Mouse (Mus musculus) midbrain, embryonic 11.5 days (tissue): ENCODE data around the gene Gstp2. TPM values are rescaled to one million over a fixed set of nuclear protein-coding genes. Genes with fewer than 3 reads are reported as not detected.

ENCODE experiments used
- ATAC-seq: fragments of 200-750 bp; cut with Nextera tagmentation; 2 replicates; pipeline ENCODE4 v1.8.0; 2017; ENCODE audit warnings: moderate TSS enrichment, moderate library complexity; ENCODE audit not compliant: low FRiP score
- DNase-seq: peaks from one replicate; pipeline ENCODE4 v3.0.0; 2015; ENCODE audit warnings: low spot score; ENCODE audit errors: missing footprints
- H3K27ac ChIP-seq: fragments of 300-500 bp; sonication (generic); 2 replicates; pipeline ENCODE4 v1.5.1; 2014; ENCODE audit warnings: low read depth, low read length
- H3K27me3 ChIP-seq: fragments of 300-500 bp; sonication (generic); 2 replicates; pipeline ENCODE4 v1.6.1; 2014; ENCODE audit warnings: mild to moderate bottlenecking, low read length, moderate library complexity, mixed read lengths; ENCODE audit not compliant: control insufficient read depth, insufficient read depth
- H3K36me3 ChIP-seq: fragments of 300-500 bp; sonication (generic); 2 replicates; pipeline ENCODE4 v1.6.1; 2014; ENCODE audit warnings: mild to moderate bottlenecking, low read length, moderate library complexity, mixed read lengths; ENCODE audit not compliant: control insufficient read depth, insufficient read depth
- H3K4me1 ChIP-seq: fragments of 300-500 bp; sonication (generic); 2 replicates; pipeline ENCODE4 v1.6.1; 2014; ENCODE audit warnings: low read length; ENCODE audit not compliant: control insufficient read depth, insufficient read depth
- H3K4me2 ChIP-seq: fragments of 300-500 bp; sonication (generic); 2 replicates; pipeline ENCODE4 v1.6.1; 2014; ENCODE audit warnings: mild to moderate bottlenecking, moderate library complexity
- H3K4me3 ChIP-seq: fragments of 300-500 bp; sonication (generic); 2 replicates; pipeline ENCODE4 v1.5.1; 2014; ENCODE audit warnings: low read depth, low read length
- H3K9ac ChIP-seq: fragments of 300-500 bp; sonication (generic); 2 replicates; pipeline ENCODE4 v1.6.1; 2014; ENCODE audit warnings: low read length
- H3K9me3 ChIP-seq: fragments of 300-500 bp; sonication (generic); 2 replicates; pipeline ENCODE4 v1.6.1; 2016; ENCODE audit warnings: low read length; ENCODE audit not compliant: control insufficient read depth
- WGBS: fragments of 180-500 bp; shearing (Covaris S2); extraction: QIAGEN DNeasy Blood & Tissue Kit; methylation state at CpG from one replicate; pipeline ENCODE4 v1.1.7; 2014; 5-methylcytosine and 5-hydroxymethylcytosine counted together
- polyA plus RNA-seq: library from polyadenylated mRNA; unstranded; fragments of >200 nt; fragmentation: Nextera tagmentation; extraction: Ambion mirVana; gene quantifications from 2 replicates; pipeline ENCODE4 v1.2.1, GENCODE M21; 2014

Gene Gstp2
- polyA plus RNA-seq, 1 experiment from 2014 or later, result 1.1 TPM

DNA sequence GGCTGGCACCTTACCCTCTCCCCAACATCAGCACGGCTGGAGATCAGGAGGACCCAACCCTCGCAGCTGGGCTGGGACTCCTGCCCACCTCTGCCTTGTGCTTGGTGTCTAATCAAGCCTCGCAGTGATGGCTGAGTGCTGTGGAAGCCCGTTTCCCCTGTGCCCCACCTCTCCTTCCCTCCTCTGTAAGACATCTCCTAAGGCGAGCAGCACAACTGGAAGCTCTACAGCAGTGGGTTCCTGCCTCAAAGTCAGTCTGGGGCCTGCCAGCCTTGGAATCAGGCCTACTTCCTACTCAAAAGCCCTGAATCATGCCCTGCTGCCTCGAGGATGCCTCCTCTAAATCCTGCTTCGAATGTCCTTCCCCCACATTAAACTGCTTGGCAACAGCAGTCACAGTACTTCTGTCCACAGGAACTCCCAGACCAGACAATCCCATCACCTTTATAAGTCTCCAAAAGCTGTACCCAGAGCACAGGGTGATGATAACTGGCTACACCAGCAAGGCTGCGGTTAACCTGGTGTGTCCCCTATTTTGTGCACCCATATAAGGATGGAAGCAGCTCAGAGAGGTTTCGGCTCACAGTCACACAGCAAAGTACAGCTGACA, 46.6 kb downstream of the Gstp2 start:
- Histone ChIP-seq H3K27ac (no peak overlapping the region), H3K4me2 (peak overlapping the region; percentile 93), H3K27me3 (peaks cover 3% of the 10 kb centered on the region; the same call in 1 of the 2 replicates), H3K4me3 (peak overlapping the region; percentile 50; the same call in 1 of the 2 replicates), H3K9ac (peak overlapping the region; percentile 26; the same call in 1 of the 2 replicates), H3K36me3 (no peaks in the 10 kb centered on the region), H3K9me3 (no peaks in the 10 kb centered on the region), H3K4me1 (peaks cover 13% of the 10 kb centered on the region)
- WGBS, result 88% methylated on average over 9 of the region's 9 CpGs
- ATAC-seq (no peak), DNase-seq (no peak)

DNA sequence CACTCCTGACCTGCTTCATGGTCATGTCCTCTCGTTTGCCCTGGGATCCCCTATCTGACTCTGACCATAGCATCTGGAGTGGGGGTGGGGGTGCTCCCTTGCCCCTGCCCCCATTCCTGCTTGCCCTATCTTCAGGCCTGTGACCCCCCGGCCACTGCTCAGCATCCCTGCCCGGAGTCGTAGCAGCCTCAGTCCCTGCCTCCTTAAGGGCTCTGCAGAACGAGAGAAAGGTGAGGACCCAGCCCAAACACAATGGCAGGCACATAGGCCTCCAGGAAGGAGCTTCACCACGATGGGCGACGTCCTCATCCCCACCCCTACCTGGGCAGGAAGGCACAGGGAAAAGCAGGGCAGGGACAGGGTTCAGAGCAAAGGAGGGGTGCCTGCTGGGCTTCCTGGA, 47.5 kb downstream of the Gstp2 start:
- no peak for DNase-seq
- H3K36me3 ChIP-seq, result no peaks in the 10 kb centered on the region
- H3K9ac ChIP-seq, result no peak overlapping the region
- no peak for ATAC-seq
- peaks cover 3% of the 10 kb centered on the region; the same call in 1 of the 2 replicates for H3K27me3 ChIP-seq
- peaks cover 13% of the 10 kb centered on the region for H3K4me1 ChIP-seq
- no peak overlapping the region for H3K27ac ChIP-seq
- H3K4me2 ChIP-seq, result no peak overlapping the region
- H3K9me3 ChIP-seq, result no peaks in the 10 kb centered on the region
- no peak overlapping the region for H3K4me3 ChIP-seq
- whole genome bisulfite sequencing, result 77% methylated on average over 8 of the region's 8 CpGs

DNA sequence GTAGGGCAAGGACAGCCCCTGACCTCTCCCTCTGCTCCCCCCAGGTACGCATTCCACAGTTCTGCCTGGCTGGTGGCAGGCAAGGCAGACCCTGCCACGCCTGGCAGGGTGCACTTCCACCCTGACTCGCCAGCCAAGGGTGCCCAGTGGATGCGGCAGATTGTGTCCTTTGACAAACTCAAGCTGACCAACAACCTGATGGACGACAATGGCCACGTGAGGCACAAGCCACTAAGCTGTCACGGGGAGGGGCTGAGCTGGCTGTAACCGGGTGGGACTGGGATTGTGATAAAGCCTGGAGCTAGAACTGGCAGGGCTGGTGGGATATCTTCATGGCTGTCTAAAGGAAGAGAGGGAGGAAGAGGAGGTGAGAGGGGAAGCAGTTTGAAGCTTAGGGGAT, 48.6 kb downstream of the Gstp2 start:
- DNase-seq (no peak), ATAC-seq (no peak)
- Histone ChIP-seq H3K27me3 (peaks cover 3% of the 10 kb centered on the region; the same call in 1 of the 2 replicates), H3K4me1 (peaks cover 13% of the 10 kb centered on the region), H3K27ac (no peak overlapping the region), H3K4me2 (no peak overlapping the region), H3K9me3 (no peaks in the 10 kb centered on the region), H3K9ac (no peak overlapping the region), H3K4me3 (no peak overlapping the region), H3K36me3 (no peaks in the 10 kb centered on the region)
- 62% methylated on average over 8 of the region's 8 CpGs for WGBS

DNA sequence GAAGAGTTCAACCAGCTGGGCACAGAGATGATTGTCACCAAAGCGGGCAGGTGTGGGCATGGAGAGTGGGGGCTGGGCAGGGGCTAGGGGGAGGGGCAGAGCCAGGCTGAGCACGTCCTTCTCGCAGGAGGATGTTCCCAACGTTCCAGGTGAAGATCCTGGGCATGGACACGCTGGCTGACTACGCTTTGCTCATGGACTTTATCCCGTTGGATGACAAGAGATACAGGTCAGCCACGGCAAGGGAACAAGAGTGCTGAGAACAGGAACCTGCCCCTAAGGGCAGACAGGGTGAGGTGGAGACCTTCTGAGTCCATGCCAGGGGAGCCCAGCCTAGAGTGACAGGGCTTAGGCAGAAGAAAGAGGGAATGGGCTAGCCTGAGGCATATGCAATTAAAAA, 49.1 kb downstream of the Gstp2 start:
- Histone ChIP-seq H3K9me3 (no peaks in the 10 kb centered on the region), H3K36me3 (no peaks in the 10 kb centered on the region), H3K9ac (no peak overlapping the region), H3K4me3 (no peak overlapping the region), H3K27me3 (peaks cover 3% of the 10 kb centered on the region; the same call in 1 of the 2 replicates), H3K27ac (no peak overlapping the region), H3K4me1 (peaks cover 13% of the 10 kb centered on the region), H3K4me2 (no peak overlapping the region)
- no peak for ATAC-seq
- DNase-seq, result no peak
- WGBS, result 89% methylated on average over 8 of the region's 8 CpGs

- no peak overlapping the region for H3K4me2 ChIP-seq
- H3K9ac ChIP-seq, result no peak overlapping the region
- no peak overlapping the region for H3K27ac ChIP-seq
- H3K36me3 ChIP-seq, result no peaks in the 10 kb centered on the region
- H3K27me3 ChIP-seq, result peaks cover 3% of the 10 kb centered on the region; the same call in 1 of the 2 replicates
- ATAC-seq, result no peak
- peaks cover 7% of the 10 kb centered on the region for H3K4me1 ChIP-seq
- no peak for DNase-seq
- no peak overlapping the region for H3K4me3 ChIP-seq
- H3K9me3 ChIP-seq, result no peaks in the 10 kb centered on the region
- 78% methylated on average over 7 of the region's 7 CpGs for WGBS
Observed at GRCm38 (mm10) chr19:3996106-3996505, 49.7 kb downstream of the Gstp2 start.

- Histone ChIP-seq H3K27me3 (peaks cover 3% of the 10 kb centered on the region; the same call in 1 of the 2 replicates), H3K4me2 (no peak overlapping the region), H3K36me3 (no peaks in the 10 kb centered on the region), H3K4me1 (peaks cover 2% of the 10 kb centered on the region; the same call in 1 of the 2 replicates), H3K9ac (no peak overlapping the region), H3K4me3 (no peak overlapping the region), H3K27ac (no peak overlapping the region), H3K9me3 (no peaks in the 10 kb centered on the region)
- DNase-seq, result no peak
- ATAC-seq, result no peak
- WGBS, result 85% methylated on average over 3 of the region's 3 CpGs
Observed at GRCm38 (mm10) chr19:3995505-3995904, 50.3 kb downstream of the Gstp2 start.

DNA sequence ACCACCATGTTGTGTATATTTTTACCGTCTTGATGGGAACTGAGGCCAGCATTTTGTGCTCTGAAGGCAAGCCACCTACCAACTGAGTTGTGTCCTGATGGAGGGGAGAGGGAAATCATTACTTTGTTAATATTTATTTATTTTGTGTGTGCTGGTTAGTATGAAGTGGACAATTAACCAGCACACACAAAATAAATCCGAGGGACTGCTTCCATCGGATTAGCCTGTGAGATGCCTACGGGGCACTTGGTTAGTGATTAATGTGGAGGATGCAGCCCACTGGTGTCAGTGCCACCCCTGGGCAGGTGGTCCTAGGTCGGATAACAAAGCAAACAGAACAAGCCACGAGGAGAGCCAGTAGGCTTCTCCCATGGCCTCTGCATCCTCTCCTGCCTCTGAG, 50.9 kb downstream of the Gstp2 start:
- no peak overlapping the region for H3K4me3 ChIP-seq
- no peak overlapping the region for H3K27ac ChIP-seq
- DNase-seq, result no peak
- WGBS, result 80% methylated on average over 6 of the region's 6 CpGs
- H3K4me1 ChIP-seq, result peaks cover 2% of the 10 kb centered on the region; the same call in 1 of the 2 replicates
- H3K9me3 ChIP-seq, result no peaks in the 10 kb centered on the region
- no peak for ATAC-seq
- H3K27me3 ChIP-seq, result peaks cover 3% of the 10 kb centered on the region; the same call in 1 of the 2 replicates
- no peak overlapping the region for H3K4me2 ChIP-seq
- H3K9ac ChIP-seq, result no peak overlapping the region
- H3K36me3 ChIP-seq, result no peaks in the 10 kb centered on the region

DNA sequence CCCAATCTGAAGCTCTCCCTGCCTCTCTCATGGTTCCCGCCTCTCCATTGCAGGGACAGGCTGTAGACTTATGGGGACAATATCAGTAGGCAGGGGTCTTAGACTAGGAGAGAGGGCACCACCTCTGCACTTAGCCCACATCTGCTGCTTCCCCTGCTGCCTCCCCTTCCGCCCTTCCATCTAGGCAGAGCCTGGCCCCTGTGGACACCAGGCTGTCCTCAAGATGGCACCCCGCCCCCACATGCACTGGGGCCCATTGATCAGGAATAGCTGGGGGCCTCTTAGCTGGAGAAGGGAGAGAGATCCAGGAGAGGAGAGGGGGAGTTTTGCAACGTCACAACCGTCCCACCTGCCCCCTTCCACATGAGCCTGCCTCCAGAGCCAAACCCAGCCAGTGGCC, 53.4 kb downstream of the Gstp2 start, which contains the start of gene Tbx10:
Tbx10 (plus strand) TSS at position 337 of the 400 bp plus-strand sequence.
- 56% methylated on average over 5 of the region's 5 CpGs for WGBS
- Histone ChIP-seq H3K4me1 (no peaks in the 10 kb centered on the region), H3K9ac (no peak within 1 kb of the TSS), H3K4me2 (no peak within 1 kb of the TSS), H3K9me3 (peaks cover 3% of the 10 kb centered on the region; the same call in 1 of the 2 replicates), H3K27me3 (no peaks in the 10 kb centered on the region), H3K27ac (no peak within 1 kb of the TSS), H3K4me3 (no peak within 1 kb of the TSS), H3K36me3 (no peaks in the 10 kb centered on the region)
- DNase-seq (no peak), ATAC-seq (no peak)

GRCm38 (mm10) chr19:3991966-3992365, 53.9 kb downstream of the Gstp2 start:
- ATAC-seq (no peak), DNase-seq (no peak)
- no peak overlapping the region for H3K27ac ChIP-seq
- 95% methylated on average over 3 of the region's 3 CpGs for WGBS
- no peaks in the 10 kb centered on the region for H3K27me3 ChIP-seq
- no peaks in the 10 kb centered on the region for H3K4me1 ChIP-seq
- H3K36me3 ChIP-seq, result no peaks in the 10 kb centered on the region
- peaks cover 3% of the 10 kb centered on the region; the same call in 1 of the 2 replicates for H3K9me3 ChIP-seq
- no peak overlapping the region for H3K4me2 ChIP-seq
- no peak overlapping the region for H3K9ac ChIP-seq
- H3K4me3 ChIP-seq, result no peak overlapping the region
